Mouse (Mus musculus) embryonic facial prominence, embryonic 11.5 days (tissue): Measurements from ENCODE around the gene Hebp1. TPM values are rescaled to one million over a fixed set of nuclear protein-coding genes. Genes with fewer than 3 reads are reported as not detected.

Source experiments
- ATAC-seq: fragments of 200-750 bp; cut with Nextera tagmentation; replicated peaks from 2 replicates; pipeline ENCODE4 v1.8.0; 2017; ENCODE audit warnings: low read depth; ENCODE audit not compliant: insufficient number of reproducible peaks, low FRiP score, low TSS enrichment
- DNase-seq: peaks from one replicate; pipeline ENCODE4 v3.0.0-alpha.2; 2015; ENCODE audit warnings: low spot score
- H3K27ac ChIP-seq: fragments of 300-500 bp; sonication (generic); replicated peaks from 2 replicates; pipeline ENCODE4 v1.5.1; 2014; ENCODE audit warnings: mild to moderate bottlenecking, low read depth, low read length, control low read depth
- H3K27me3 ChIP-seq: fragments of 300-500 bp; sonication (generic); 2 replicates; pipeline ENCODE4 v1.6.1; 2014; ENCODE audit warnings: mild to moderate bottlenecking, low read length, moderate library complexity, mixed read lengths; ENCODE audit not compliant: control insufficient read depth, insufficient read depth
- H3K36me3 ChIP-seq: fragments of 300-500 bp; sonication (generic); replicated peaks from 2 replicates; pipeline ENCODE4 v1.6.1; 2014; ENCODE audit warnings: low read depth, mild to moderate bottlenecking, low read length, moderate library complexity, mixed read lengths; ENCODE audit not compliant: control insufficient read depth, insufficient read depth
- H3K4me1 ChIP-seq: fragments of 300-500 bp; sonication (generic); 2 replicates; pipeline ENCODE4 v1.6.1; 2014; ENCODE audit warnings: low read length, mixed read lengths; ENCODE audit not compliant: control insufficient read depth, insufficient read depth
- H3K4me2 ChIP-seq: fragments of 300-500 bp; sonication (generic); 2 replicates; pipeline ENCODE4 v1.6.1; 2014; ENCODE audit warnings: low read depth, mild to moderate bottlenecking, control low read depth, low read length, moderate library complexity
- H3K4me3 ChIP-seq: fragments of 300-500 bp; sonication (generic); 2 replicates; pipeline ENCODE4 v1.5.1; 2014; ENCODE audit warnings: low read depth, low read length, control low read depth
- H3K9ac ChIP-seq: fragments of 300-500 bp; sonication (generic); replicated peaks from 2 replicates; pipeline ENCODE4 v1.6.1; 2014; ENCODE audit warnings: mild to moderate bottlenecking, control low read depth, low read length
- H3K9me3 ChIP-seq: fragments of 300-500 bp; sonication (generic); replicated peaks from 2 replicates; pipeline ENCODE4 v1.6.1; 2016; ENCODE audit warnings: mild to moderate bottlenecking, low read length, inconsistent platforms, mixed read lengths; ENCODE audit not compliant: control insufficient read depth
- WGBS: fragments of 180-500 bp; shearing (Covaris S2); extraction: QIAGEN DNeasy Blood & Tissue Kit; methylation state at CpG from one replicate; pipeline ENCODE4 v1.1.7; 2014; 5-methylcytosine and 5-hydroxymethylcytosine counted together
- polyA plus RNA-seq: library from polyadenylated mRNA; unstranded; fragments of >200 nt; fragmentation: Nextera tagmentation; extraction: Ambion mirVana; gene quantifications from 2 replicates; pipeline ENCODE4 v1.2.1, GENCODE M21; 2014

Gene Hebp1
- polyA plus RNA-seq, 1 experiment from 2014 or later = 3.1 TPM

DNA sequence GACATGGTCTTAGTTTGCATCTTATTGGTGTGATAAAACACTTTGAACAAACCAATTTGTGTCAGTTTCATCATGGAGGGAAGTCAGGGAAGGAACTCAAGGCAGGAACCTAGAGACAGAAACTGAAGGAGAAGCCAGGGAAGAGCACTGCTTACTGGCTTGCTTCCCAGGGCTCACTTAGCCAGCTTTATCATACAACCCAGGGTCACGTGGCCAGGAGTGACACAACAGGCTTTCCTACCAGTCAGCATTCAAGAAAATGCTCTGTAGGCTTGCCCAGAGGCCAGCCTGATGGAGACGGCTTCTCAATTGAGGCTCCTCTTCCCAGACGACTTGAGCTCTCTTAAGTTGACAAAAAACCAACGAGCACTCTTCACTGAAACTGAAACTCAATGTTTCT is 2.9 kb downstream of the Hebp1 start:
- WGBS = 73% methylated on average over 4 of the region's 4 CpGs
- peaks cover 4% of the 10 kb centered on the region for H3K4me1 ChIP-seq
- DNase-seq (no peak), ATAC-seq (no peak)
- H3K4me3 ChIP-seq = no peak overlapping the region
- H3K27me3 ChIP-seq = no peaks in the 10 kb centered on the region
- H3K36me3 ChIP-seq = no peaks in the 10 kb centered on the region
- H3K27ac ChIP-seq = no peak overlapping the region
- no peaks in the 10 kb centered on the region for H3K9me3 ChIP-seq
- no peak overlapping the region for H3K9ac ChIP-seq
- no peak overlapping the region for H3K4me2 ChIP-seq

DNA sequence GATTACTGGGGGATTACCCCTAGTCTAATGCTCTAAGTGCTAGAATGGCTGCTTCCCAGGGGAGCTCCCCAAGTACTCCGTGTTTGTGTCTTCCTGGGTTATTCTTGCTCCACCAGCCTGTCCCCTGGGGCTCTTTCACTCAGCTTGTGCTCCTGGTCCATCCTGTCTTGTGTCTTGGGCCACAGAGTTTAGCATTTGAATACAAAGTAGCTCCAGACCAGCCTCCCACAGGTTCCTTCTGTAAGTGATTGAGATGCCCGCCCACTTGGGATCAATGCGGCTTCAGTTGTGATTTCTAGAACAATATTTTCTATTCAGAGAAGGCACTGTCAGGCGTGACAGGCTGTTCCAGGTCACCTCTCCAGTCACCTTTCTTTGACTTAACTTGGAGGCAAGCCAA is 4.1 kb downstream of the Hebp1 start:
- Histone ChIP-seq H3K9me3 (no peaks in the 10 kb centered on the region), H3K9ac (no peak overlapping the region), H3K27me3 (no peaks in the 10 kb centered on the region), H3K4me1 (peaks cover 4% of the 10 kb centered on the region), H3K4me3 (no peak overlapping the region), H3K4me2 (no peak overlapping the region), H3K36me3 (no peaks in the 10 kb centered on the region), H3K27ac (no peak overlapping the region)
- 28% methylated on average over 4 of the region's 4 CpGs for WGBS
- DNase-seq (no peak), ATAC-seq (no peak)

- no peak overlapping the region for H3K27ac ChIP-seq
- H3K4me2 ChIP-seq = no peak overlapping the region
- H3K9ac ChIP-seq = no peak overlapping the region
- ATAC-seq (no peak), DNase-seq (no peak)
- H3K9me3 ChIP-seq = no peaks in the 10 kb centered on the region
- no peak overlapping the region for H3K4me3 ChIP-seq
- 65% methylated on average over 8 of the region's 8 CpGs for WGBS
- no peaks in the 10 kb centered on the region for H3K36me3 ChIP-seq
- H3K4me1 ChIP-seq = peaks cover 4% of the 10 kb centered on the region
- H3K27me3 ChIP-seq = no peaks in the 10 kb centered on the region
These were observed 4.8 kb downstream of the Hebp1 start for GRCm38 (mm10) chr6:135192993-135193392.

- DNase-seq = no peak
- no peak overlapping the region for H3K4me3 ChIP-seq
- no peaks in the 10 kb centered on the region for H3K9me3 ChIP-seq
- peaks cover 4% of the 10 kb centered on the region for H3K4me1 ChIP-seq
- no peak overlapping the region for H3K4me2 ChIP-seq
- no peak for ATAC-seq
- 88% methylated on average over 1 of the region's 1 CpGs for WGBS
- no peak overlapping the region for H3K9ac ChIP-seq
- H3K27ac ChIP-seq = no peak overlapping the region
- no peaks in the 10 kb centered on the region for H3K27me3 ChIP-seq
- H3K36me3 ChIP-seq = no peaks in the 10 kb centered on the region
These were observed 5.9 kb downstream of the Hebp1 start for GRCm38 (mm10) chr6:135191906-135192305.

GRCm38 (mm10) chr6:135190122-135190521 is 7.7 kb downstream of the Hebp1 start:
- no peak for ATAC-seq
- Histone ChIP-seq H3K27ac (no peak overlapping the region), H3K9me3 (no peaks in the 10 kb centered on the region), H3K9ac (no peak overlapping the region), H3K4me3 (no peak overlapping the region), H3K4me2 (no peak overlapping the region), H3K36me3 (no peaks in the 10 kb centered on the region), H3K27me3 (no peaks in the 10 kb centered on the region), H3K4me1 (peaks cover 4% of the 10 kb centered on the region)
- WGBS = 58% methylated on average over 6 of the region's 6 CpGs
- DNase-seq = no peak

- Histone ChIP-seq H3K4me2 (no peak overlapping the region), H3K4me1 (peaks cover 2% of the 10 kb centered on the region), H3K27ac (no peak overlapping the region), H3K4me3 (no peak overlapping the region), H3K27me3 (no peaks in the 10 kb centered on the region), H3K9ac (no peak overlapping the region), H3K9me3 (no peaks in the 10 kb centered on the region), H3K36me3 (no peaks in the 10 kb centered on the region)
- DNase-seq = no peak
- no peak for ATAC-seq
- WGBS = 71% methylated on average over 4 of the region's 4 CpGs
These were observed 9.2 kb downstream of the Hebp1 start for GRCm38 (mm10) chr6:135188629-135189028.

- Histone ChIP-seq H3K27ac (no peak overlapping the region), H3K27me3 (no peaks in the 10 kb centered on the region)
These were observed 10.5 kb downstream of the Hebp1 start for GRCm38 (mm10) chr6:135187076-135187917.

GRCm38 (mm10) chr6:135183961-135184360 is 13.9 kb downstream of the Hebp1 start:
- H3K36me3 ChIP-seq = no peaks in the 10 kb centered on the region
- H3K27ac ChIP-seq = no peak overlapping the region
- no peak overlapping the region for H3K9ac ChIP-seq
- DNase-seq (no peak), ATAC-seq (no peak)
- 43% methylated on average over 8 of the region's 8 CpGs for WGBS
- H3K27me3 ChIP-seq = no peaks in the 10 kb centered on the region
- H3K4me3 ChIP-seq = no peak overlapping the region
- no peaks in the 10 kb centered on the region for H3K4me1 ChIP-seq
- H3K9me3 ChIP-seq = no peaks in the 10 kb centered on the region
- H3K4me2 ChIP-seq = no peak overlapping the region

More at GRCm38 (mm10) chr6:135187076-135187917, 10.5 kb downstream of the Hebp1 start:
- Histone ChIP-seq H3K4me2 (no peak overlapping the region), H3K9ac (no peak overlapping the region), H3K36me3 (no peaks in the 10 kb centered on the region), H3K9me3 (no peaks in the 10 kb centered on the region), H3K4me1 (no peaks in the 10 kb centered on the region), H3K4me3 (no peak overlapping the region)
- 70% methylated on average over 10 of the region's 10 CpGs for WGBS
- DNase-seq (no peak), ATAC-seq (no peak)
